Mouse (Mus musculus) erythroid progenitor cell, adult 5-6 weeks (primary cell): ENCODE measurements around the gene Dad1. TPM values are rescaled to one million over a fixed set of nuclear protein-coding genes. Genes with fewer than 3 reads are reported as not detected.
A peak's percentile ranks its signal among the peaks of the same experiment; 100 is the strongest.

Experiments
- ATAC-seq: replicated peaks from 2 replicates; pipeline ENCODE4 v1.8.0; 2016; ENCODE audit warnings: moderate number of reproducible peaks, mild to moderate bottlenecking, moderate TSS enrichment, inconsistent platforms; ENCODE audit not compliant: poor library complexity, low FRiP score, severe bottlenecking
- total RNA-seq, 2 experiments: library from RNA; stranded (forward) in 1 of 2; stranded (reverse) in 1 of 2; fragments of 150-400 nt in 1 of 2; fragments of 186-747, 209-891 nt in 1 of 2; gene quantifications; 2 replicates each; pipeline versions ENCODE4 v1.2.3 to v1.2.4; 2015 to 2017; ENCODE audit warnings: low replicate concordance in 2 of 2

Dad1 gene
- total RNA-seq (2015; ENCODE audit: low replicate concordance): 91.2 and 103 TPM in 2 replicates
- 33.0 and 61.6 TPM in 2 replicates for total RNA-seq (2017; ENCODE audit: low replicate concordance)

DNA sequence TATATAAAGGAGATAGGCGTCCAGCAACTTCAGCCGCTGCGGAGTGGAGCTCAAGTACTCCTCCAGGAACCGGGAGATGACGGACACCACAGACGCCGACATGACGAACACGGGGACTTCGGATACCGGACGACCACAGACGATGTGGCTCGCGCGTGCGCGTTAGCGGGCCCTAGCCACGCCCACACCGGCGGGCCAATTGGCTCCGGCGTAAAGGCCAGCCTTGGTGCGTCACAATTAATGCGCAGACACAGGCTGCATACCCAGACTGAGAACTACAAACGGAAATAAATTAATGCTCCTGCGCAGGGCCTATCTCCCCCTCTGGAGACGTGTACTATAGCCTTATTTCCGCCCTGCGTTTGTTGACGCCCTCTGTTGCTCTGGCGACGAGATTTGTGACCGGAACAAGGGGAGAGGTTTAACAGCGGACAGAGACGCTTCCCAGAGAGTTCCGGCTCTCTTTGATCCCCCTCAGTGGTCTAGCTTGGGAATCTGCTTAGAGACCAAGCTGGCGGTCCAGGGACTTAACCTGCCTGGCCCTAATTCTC is at the start of gene Dad1, which contains the start of gene Abhd4:
TSS of gene Dad1 (minus strand) at position 364 of the 551 bp plus-strand sequence.
TSS of gene Abhd4 (plus strand) at position 448 of the 551 bp plus-strand sequence.
- ATAC-seq: peak; percentile 87

DNA sequence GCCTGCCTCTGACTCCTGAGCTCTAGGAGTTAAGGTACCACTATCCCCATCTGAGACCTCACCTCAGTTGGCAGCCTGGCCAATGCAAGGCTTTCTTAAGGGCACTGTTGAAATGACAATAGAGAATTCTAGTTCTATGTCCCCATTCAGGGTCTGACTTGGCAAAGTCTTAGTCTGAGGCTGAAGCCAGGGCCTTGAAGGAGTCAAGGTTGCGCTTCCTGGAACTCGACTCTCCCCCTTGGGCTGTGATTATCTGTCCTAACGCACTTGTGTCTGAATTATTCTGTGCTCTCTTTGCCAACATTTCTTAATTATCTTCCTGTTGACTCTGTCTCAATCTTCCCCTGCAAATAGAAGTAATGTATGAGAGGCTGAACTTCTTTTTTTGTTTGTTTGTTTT is 46.8 kb upstream of the Dad1 start:
- ATAC-seq: no peak

DNA sequence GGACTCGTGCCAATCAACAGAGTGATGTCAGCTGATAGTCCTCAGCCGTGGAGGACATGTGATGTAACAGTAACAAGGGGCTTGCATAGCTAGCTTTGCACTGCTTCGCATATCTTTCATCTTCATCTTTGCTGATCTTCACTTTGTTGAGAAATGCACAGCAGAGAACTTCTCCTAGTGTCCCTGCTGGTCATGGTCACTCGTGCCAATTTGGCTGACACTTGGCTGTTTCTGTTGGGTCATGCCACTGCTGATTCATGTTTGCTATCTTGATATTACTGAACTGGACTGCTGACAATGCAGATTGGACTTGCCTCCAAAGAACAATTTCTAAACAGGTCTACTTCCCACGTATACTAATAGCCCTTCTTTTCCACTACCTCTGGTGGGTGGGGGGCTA is 46.2 kb upstream of the Dad1 start:
- ATAC-seq: no peak

DNA sequence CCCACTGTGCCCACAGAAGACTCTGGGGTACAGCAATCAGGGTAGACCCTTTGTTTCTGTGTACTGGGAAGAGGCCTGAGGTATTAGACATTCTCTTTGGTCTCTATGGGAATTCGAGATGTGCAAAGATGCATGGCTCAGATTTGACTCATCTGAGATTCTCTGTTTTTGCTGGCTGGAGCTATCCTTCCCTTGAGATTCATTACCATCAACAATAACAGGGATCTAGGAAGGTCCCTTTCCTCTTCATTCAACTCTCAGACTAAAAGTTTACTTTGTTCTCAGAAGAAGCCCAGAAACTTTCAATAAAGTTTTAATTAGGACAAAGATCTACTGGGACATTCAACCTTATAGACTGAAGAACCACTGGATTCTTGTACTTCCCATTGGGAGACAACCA is 30.9 kb upstream of the Dad1 start, which contains the start of gene Olfr49:
TSS of gene Olfr49 (minus strand) at position 101 of the 400 bp plus-strand sequence.
- no peak for ATAC-seq

DNA sequence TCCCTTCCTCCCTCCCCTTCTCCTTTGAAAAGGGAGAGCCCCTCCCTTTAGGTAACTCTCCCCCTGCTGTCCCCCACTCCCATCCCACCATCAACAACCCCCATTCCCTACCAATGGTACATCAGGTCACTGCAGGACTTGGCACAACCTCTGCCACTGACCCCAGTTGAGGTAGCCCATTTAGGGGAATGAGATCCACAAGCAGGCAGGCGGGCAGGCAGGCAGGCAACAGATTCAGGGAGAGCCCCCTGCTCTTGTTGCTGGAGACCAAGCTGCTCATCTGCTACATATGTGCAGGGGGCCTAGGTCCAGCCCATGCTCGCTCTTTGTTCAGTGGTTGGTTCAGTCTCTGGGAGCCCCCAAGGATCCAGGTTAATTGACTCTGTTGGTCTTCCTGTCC is 22.5 kb upstream of the Dad1 start:
- ATAC-seq: no peak

DNA sequence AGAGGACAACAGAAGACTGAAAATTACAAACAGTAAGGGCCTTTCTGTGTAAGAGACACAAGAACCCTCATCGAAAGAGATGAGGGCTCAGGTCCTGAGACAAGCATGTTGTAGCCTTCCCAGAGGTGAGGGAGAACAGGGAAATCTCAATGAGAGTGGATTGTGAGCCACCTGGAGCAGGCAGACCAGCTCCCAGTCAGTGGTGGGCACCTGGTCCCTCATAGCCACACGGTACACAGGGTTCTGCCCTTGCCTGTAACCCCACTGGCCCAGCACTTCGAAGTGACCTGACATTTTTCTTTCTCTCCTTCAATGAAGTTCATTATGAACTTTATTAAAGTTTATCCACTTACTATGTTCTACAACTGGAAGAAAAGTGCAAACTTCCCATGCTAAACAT is 18.8 kb upstream of the Dad1 start:
- ATAC-seq: no peak

DNA sequence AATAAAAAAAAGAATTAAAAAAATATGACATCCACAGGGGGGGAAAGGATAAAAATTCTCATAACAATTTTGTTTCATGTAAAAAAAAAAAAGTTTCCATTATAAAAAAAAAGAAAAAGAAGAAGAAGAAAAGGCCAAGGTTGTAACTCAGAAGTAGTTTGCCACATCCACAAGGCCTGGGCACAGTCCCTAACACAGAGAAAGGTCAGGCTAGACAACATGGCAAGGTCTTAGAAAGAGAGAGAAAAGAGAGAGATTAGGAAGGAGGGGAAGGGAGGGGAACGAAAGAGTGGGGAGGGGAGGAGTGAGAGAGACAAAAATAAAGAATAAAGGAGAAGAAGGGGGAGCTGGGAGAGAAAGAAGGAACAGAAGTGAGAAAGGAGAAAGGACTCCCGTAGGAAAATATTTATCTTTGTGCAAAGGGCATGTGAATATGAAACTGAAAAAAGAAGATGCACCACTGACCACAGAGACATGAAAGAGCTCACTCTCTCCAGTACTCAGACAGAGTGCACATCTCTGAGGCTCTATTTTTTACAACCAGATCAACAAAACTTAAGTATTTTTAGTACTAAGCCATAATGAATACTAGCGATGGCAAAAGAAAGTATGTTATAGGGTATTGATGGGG is 18.2 kb upstream of the Dad1 start:
- no peak for ATAC-seq

DNA sequence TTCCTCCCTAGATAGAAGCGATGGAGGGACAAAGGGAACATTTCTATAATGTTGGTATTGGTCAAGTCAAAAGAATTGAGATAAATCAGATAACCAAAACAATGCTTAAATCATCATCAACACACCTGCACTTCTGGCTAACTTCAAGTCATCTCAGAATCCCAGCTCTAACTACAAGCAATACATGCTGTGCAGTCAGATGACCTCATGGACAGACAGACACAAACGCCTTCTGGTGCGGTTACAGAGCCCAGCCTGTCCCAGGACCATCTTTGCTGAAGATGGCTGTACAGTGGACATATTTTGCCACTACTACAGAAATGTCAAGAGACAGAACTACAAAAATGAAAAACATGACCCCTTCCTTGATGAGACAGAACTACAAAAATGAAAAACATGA is 16.5 kb upstream of the Dad1 start:
- no peak for ATAC-seq

DNA sequence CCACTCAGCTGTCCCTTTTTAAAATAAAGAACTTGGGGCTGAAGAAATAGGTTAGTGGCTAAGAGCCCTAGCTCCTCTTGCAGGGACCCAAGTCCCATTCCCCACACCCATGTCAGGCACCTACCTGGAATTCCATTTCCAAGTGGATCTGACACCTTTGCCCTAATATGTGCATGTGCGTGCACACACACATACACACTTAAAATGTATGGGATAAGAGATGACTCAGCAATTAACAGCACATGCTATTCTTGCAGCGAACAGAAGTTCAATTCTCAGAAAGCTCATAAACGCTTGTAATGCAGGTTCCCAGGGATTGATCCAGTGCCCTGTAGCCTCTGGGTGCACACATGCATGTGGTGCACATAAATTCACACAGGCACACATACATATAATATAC is 15.7 kb upstream of the Dad1 start:
- no peak for ATAC-seq

DNA sequence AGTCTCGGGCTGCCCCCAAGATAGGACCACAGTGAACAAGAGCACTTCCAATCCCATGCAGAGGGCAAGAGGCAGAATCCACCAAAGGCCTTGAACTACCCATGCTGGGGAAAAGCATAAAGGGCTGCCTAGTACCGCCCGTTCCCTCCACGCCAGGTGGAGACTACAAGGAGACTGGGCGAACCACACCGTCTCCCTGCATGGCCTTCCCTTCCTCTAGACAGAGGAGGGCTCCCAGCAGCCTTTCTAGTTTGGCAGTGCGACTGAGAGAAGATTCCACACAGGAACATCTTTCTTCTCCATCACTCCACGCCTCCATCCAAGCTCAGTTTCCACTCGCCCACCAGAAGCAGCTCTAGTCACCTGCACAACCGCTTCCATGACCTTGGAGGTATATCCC is 14.1 kb upstream of the Dad1 start:
- no peak for ATAC-seq

DNA sequence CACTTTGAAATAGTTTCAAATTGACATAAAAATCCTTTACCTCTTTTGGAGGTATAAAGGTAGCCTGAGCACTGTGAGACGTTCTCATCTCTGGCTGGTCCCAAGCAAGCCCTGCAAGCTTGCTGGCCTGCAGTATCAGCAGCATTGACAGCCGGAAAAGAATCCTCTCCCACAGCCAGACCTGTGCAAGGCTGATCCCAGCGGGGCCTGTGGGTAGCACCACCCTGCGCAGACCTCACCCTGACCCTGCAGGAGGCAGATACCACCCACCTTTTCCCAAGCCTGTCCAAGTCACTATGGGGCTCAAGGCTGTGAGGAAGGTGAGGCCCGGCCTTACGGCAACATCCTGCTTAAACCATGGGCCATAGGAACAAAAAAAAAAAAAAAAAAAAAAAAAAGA is 12.0 kb upstream of the Dad1 start:
- no peak for ATAC-seq

DNA sequence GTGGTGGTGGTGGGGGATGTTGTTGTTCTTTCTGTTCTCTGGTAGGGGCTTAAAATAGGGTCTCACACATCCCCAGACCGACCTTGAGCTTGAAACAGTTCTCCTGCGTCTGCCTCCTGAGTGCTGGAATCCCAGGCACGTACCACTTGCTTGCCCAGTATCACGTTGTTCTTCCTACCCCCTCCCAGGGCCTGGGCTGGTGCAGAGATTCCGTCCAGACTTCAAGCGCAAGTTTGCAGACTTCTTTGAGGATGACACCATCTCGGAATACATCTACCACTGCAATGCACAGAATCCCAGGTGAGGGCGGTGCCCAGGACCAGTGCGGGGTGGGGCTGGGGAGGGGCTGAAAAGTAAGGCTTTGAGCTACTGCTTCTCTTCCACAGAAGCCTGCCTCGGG is 11.2 kb upstream of the Dad1 start:
- ATAC-seq: no peak

DNA sequence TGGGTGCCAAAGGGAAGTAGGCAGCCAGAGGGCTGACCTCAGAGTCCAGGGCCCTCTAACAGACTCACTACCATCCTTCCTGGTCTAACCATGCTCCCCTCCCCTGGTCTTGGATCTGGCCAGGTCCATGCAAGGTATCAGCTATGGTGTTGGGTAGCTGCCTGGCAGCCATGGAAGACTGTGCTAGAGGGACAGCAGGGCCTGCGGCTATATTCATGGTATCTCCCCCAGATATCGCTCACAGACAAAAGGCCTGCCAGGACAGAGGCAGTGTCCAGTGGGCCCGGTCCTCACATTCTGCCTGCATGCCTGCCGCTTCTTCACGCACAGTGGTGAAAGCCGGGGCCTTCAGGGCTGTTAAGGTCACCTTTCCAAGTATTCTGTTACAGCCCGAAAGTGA is 10.3 kb upstream of the Dad1 start:
- ATAC-seq: no peak

DNA sequence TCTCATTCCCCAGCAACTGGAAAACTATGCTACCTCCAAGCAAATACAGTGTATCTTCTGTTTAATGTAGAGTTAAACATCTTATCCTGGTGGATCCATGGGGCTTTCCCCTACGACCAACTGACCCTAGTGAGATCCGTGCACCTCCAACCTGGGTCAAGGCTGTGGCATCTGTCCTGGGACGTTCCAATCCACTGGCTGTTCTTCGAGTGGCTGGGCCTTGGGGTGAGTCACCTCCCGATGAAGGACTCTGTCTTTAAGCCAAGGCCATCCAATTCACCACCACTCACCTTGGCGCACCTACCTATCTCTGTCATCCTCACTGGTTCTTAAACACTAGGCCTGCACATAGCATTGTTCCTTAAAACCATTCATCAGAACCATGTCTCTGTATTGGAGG is 9.2 kb upstream of the Dad1 start:
- ATAC-seq: no peak

DNA sequence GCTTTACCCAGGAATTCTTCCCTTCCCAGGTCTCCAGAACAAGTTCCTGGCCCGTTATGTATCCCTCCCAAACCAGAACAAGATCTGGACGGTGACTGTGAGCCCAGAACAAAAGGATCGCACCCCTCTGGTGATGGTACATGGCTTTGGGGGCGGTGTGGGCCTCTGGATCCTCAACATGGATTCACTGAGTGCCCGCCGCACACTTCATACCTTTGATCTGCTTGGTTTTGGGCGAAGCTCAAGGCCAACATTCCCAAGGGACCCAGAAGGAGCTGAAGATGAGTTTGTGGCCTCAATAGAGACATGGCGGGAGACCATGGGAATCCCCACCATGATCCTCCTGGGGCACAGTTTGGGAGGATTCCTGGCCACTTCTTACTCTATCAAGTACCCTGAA is 8.7 kb upstream of the Dad1 start:
- no peak for ATAC-seq

DNA sequence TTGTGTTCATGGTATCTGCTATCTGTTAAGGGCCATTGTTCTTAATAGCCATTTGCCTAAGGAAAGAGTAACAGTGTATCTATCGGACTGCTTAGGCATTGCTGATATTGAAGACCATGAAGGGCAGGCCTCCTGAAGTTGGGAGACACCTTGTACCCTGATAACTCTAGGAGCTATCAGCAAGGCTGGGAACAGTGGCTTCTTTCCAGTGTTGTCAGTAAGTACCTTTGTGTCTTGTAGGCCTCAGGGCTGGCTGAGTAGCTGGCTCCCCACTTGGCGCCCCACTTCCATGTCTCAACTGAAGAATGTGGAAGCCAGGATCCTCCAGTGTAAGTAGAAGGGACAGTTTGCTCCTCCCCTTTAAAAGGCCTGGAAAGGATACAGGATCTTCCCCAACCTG is 7.5 kb upstream of the Dad1 start:
- ATAC-seq: no peak

DNA sequence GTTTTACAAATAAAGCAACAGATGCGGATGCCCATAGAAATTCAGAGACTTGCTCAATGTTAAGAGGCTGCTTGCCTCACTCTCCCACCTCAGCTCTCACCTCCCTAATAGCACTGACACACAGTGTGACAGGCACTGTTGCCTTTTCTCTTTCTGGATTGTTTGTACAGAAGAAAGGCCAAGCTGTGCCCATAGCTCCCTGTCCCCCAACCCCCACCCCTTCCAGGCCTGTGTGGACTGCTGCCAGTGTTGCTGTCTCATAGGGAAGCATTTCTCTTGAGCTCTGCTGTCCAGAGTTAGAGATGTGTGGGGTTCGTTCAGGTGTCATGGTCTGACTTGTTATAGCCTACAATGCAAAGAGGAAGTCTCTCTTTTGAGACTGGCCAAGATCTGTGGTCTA is 6.3 kb upstream of the Dad1 start:
- ATAC-seq: no peak

DNA sequence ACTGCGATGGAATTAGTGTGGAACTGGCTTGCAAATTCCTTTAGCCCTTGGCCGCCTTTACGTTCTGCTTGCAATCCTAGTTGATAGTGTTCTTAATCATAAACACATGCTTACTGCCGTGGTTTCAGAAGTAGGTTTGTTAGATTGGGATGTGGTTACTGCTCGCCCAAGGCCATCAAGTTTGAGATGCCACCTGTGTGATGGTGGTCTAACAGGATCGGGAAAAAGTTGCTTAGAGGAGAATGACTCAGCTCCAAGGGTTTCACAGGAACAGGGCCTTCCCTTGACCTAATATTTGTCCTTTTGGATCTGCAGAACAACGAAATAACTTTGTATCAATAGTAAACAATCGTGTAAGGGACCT is 5.8 kb upstream of the Dad1 start:
- no peak for ATAC-seq

DNA sequence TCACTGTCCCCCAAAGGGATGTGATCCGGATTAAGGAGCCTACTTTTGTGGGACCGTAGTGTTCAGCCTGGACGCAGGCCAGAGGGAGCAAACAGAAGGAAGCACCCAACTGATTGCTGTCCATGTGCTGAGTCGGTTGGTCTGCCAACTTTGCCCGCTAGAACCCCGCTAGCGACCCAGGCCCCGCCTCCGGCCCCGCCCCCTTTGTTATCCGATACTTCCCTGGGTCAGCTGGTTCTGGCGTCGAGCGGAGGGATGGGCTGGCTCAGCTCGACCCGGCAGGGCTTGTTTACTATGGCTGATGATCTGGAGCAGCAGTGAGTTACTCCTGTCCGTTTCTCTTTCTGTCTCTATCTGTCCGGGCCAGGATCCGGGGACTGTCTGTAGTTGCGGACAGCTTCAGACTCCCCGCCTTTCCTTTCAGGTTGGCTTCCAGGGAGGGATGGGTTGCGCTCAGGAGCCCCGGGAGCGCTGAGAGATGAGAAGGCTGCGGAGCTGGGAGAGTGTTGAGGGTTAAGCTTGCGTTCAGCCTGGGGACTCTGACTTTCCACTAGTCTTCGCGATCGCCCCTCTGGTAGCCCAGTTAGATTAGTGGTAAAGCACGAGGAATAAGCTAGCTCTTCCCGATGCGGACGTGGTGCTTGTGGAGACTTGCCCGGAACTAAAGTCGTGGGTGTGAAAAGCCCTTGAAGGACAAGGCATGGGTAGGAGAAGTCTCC is 5.3 kb upstream of the Dad1 start:
- peak; percentile 89 for ATAC-seq

DNA sequence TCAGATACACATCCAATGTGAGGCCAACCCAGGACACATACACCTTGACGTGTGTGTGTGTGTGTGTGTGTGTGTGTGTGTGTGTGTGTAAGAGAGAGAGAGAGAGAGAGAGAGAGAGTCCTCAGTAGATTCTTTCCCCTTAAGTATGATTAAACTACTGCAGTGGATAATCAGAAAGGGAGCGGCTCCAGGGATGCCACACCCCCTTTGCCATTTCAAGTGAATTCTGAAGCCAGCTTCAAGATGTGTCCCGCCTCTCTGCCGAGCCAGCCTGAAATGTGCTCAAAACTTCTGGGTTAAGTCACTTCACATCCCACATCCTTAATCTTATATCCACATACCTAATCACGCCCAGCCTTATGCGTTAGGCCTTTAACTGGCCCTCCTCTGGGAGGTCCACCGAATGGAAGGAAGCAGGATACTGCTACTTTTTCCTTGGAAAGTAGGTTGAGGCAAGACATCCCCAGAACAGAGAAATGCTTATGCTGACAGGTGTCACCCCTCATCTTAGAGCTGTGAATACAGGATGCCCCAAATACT is 4.3 kb upstream of the Dad1 start:
- ATAC-seq: peak; percentile 39; the same call in 1 of the 2 replicates

DNA sequence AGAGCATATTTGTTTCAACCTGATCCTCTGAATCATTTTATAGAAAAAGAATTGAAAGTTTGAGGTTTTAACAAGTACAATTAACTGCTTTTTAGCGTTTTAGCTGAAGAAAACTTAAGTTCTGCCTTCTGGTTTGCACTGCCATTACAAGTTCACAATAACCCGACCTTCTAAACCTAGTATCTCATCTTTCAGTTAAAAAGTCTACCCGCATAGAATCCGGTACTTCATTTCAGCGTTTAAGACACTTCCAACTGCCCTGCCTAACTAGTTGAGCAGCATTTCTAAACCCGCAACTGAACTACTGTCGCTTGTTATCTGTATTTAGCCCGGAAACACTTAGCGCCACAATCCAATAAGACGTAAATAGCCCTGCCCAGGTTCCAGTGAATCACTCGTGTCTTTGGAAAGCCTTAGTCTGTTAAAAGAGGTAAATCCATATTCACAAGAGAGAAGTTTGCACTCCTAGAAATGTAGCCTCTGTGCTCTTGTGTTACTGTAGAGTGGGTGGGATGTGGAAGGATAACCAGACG is 832 bp upstream of the Dad1 start:
- ATAC-seq: no peak
